Mouse (Mus musculus) heart, embryonic 15.5 days (tissue): ENCODE results near the gene Clrn2. TPM values are rescaled to one million over a fixed set of nuclear protein-coding genes. Genes with fewer than 3 reads are reported as not detected.

ENCODE experiments used
- ATAC-seq: fragments of 200-750 bp; cut with Nextera tagmentation; replicated peaks from 2 replicates; pipeline ENCODE4 v1.8.0; 2017; ENCODE audit warnings: low read depth, moderate TSS enrichment; ENCODE audit not compliant: insufficient number of reproducible peaks, insufficient read depth, low FRiP score
- H3K27ac ChIP-seq: fragments of 300-500 bp; sonication (generic); 2 replicates; pipeline ENCODE4 v1.5.1; 2015; ENCODE audit warnings: mild to moderate bottlenecking, inconsistent platforms
- H3K27me3 ChIP-seq: fragments of 300-500 bp; sonication (generic); 2 replicates; pipeline ENCODE4 v1.6.1; 2015; ENCODE audit warnings: inconsistent platforms
- H3K36me3 ChIP-seq: fragments of 300-500 bp; sonication (generic); 2 replicates; pipeline ENCODE4 v1.6.1; 2015; ENCODE audit warnings: mild to moderate bottlenecking, inconsistent platforms
- H3K4me1 ChIP-seq: fragments of 300-500 bp; sonication (generic); replicated peaks from 2 replicates; pipeline ENCODE4 v1.6.1; 2015; ENCODE audit warnings: inconsistent platforms
- H3K4me2 ChIP-seq: fragments of 300-500 bp; sonication (generic); 2 replicates; pipeline ENCODE4 v1.6.1; 2015; ENCODE audit warnings: inconsistent platforms, mild to moderate bottlenecking, moderate library complexity
- H3K4me3 ChIP-seq: fragments of 300-500 bp; sonication (generic); 2 replicates; pipeline ENCODE4 v1.5.1; 2015; ENCODE audit warnings: mild to moderate bottlenecking, inconsistent platforms
- H3K9ac ChIP-seq: fragments of 300-500 bp; sonication (generic); 2 replicates; pipeline ENCODE4 v1.6.1; 2015; ENCODE audit warnings: mild to moderate bottlenecking, inconsistent platforms
- H3K9me3 ChIP-seq: fragments of 300-500 bp; sonication (generic); replicated peaks from 2 replicates; pipeline ENCODE4 v1.6.1; 2016; ENCODE audit warnings: inconsistent platforms
- WGBS: fragments of 180-500 bp; shearing (Covaris S2); methylation state at CpG from one replicate; pipeline ENCODE4 v1.1.7; 2015; ENCODE audit warnings: mixed read lengths; 5-methylcytosine and 5-hydroxymethylcytosine counted together
- polyA plus RNA-seq: library from polyadenylated mRNA; unstranded; fragments of >200 nt; fragmentation: Nextera tagmentation; extraction: Ambion mirVana; gene quantifications from 2 replicates; pipeline ENCODE4 v1.2.1, GENCODE M21; 2015

Clrn2 gene
- polyA plus RNA-seq, 1 experiment from 2014 or later = not detected

- ATAC-seq = no peak
- Histone ChIP-seq H3K4me1 (no peaks in the 10 kb centered on the region), H3K27me3 (no peaks in the 10 kb centered on the region), H3K36me3 (peaks cover 39% of the 10 kb centered on the region), H3K9me3 (no peaks in the 10 kb centered on the region), H3K9ac (no peak overlapping the region), H3K4me2 (no peak overlapping the region), H3K27ac (no peak overlapping the region), H3K4me3 (no peak overlapping the region)
- WGBS = 85% methylated on average over 14 of the region's 14 CpGs
These were observed 17.3 kb upstream of the Clrn2 start for GRCm38 (mm10) chr5:45435967-45436950.

GRCm38 (mm10) chr5:45437826-45438225, 15.7 kb upstream of the Clrn2 start:
- no peaks in the 10 kb centered on the region for H3K27me3 ChIP-seq
- 67% methylated on average over 4 of the region's 4 CpGs for WGBS
- no peak for ATAC-seq
- H3K9ac ChIP-seq = no peak overlapping the region
- H3K4me1 ChIP-seq = no peaks in the 10 kb centered on the region
- H3K36me3 ChIP-seq = peaks cover 39% of the 10 kb centered on the region
- no peaks in the 10 kb centered on the region for H3K9me3 ChIP-seq
- H3K4me2 ChIP-seq = no peak overlapping the region
- no peak overlapping the region for H3K4me3 ChIP-seq
- H3K27ac ChIP-seq = no peak overlapping the region

DNA sequence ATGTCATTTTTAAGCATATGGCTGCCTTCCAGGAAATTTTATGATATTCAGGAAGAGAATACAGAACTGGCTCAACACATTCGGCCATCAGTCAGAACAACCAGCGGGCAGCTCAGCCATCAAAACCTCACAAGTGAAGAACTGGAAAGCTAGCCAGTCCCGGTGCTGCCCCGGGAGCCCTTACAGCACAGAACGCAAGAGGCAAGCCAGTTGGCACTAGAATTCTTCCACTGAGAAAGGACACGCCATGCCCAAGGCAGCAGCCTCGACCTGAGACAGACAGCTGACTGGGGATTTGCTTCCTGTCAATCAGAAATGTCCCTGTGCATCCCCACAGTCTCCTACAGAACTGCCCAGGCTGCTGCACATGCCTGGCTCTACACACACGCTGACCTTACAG, 15.2 kb upstream of the Clrn2 start:
- no peak overlapping the region for H3K4me2 ChIP-seq
- peaks cover 40% of the 10 kb centered on the region for H3K36me3 ChIP-seq
- no peak overlapping the region for H3K9ac ChIP-seq
- 77% methylated on average over 8 of the region's 8 CpGs for WGBS
- no peak overlapping the region for H3K4me3 ChIP-seq
- ATAC-seq = no peak
- H3K4me1 ChIP-seq = no peaks in the 10 kb centered on the region
- no peaks in the 10 kb centered on the region for H3K27me3 ChIP-seq
- H3K27ac ChIP-seq = no peak overlapping the region
- no peaks in the 10 kb centered on the region for H3K9me3 ChIP-seq

DNA sequence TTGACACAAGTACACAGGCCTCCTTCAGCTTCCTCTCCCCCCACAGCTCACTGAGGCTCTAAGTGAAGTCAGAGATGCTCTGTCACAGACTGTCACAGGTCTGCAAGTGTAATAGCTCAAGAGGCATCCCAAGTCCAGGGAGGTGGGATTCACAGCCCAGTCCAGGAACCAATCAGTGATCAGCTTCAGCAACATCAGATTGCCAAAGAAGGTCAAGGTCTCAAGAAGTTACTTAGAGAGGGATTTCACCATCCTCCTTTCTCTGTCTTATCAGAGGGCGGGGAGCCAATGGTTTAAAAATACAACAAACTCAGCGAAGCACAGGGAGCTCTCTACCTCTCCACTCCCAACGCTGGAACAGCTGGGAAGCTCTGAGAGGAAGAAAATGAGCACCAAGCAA, 12.4 kb upstream of the Clrn2 start:
- Histone ChIP-seq H3K4me2 (no peak overlapping the region), H3K9ac (no peak overlapping the region), H3K27ac (no peak overlapping the region), H3K9me3 (no peaks in the 10 kb centered on the region), H3K4me1 (no peaks in the 10 kb centered on the region), H3K27me3 (no peaks in the 10 kb centered on the region), H3K4me3 (no peak overlapping the region), H3K36me3 (peaks cover 30% of the 10 kb centered on the region)
- ATAC-seq = no peak
- WGBS = 41% methylated on average over 3 of the region's 3 CpGs

- WGBS = 75% methylated on average over 3 of the region's 3 CpGs
- ATAC-seq = no peak
- H3K4me3 ChIP-seq = no peak overlapping the region
These were observed 11.8 kb upstream of the Clrn2 start for GRCm38 (mm10) chr5:45441745-45442144.

GRCm38 (mm10) chr5:45444130-45444832, 9.3 kb upstream of the Clrn2 start:
- no peak overlapping the region for H3K4me2 ChIP-seq

More at GRCm38 (mm10) chr5:45441745-45442144, 11.8 kb upstream of the Clrn2 start:
- no peaks in the 10 kb centered on the region for H3K4me1 ChIP-seq
- H3K36me3 ChIP-seq = peaks cover 30% of the 10 kb centered on the region
- H3K9me3 ChIP-seq = no peaks in the 10 kb centered on the region
- H3K9ac ChIP-seq = no peak overlapping the region
- no peaks in the 10 kb centered on the region for H3K27me3 ChIP-seq
- no peak overlapping the region for H3K27ac ChIP-seq
- no peak overlapping the region for H3K4me2 ChIP-seq

DNA sequence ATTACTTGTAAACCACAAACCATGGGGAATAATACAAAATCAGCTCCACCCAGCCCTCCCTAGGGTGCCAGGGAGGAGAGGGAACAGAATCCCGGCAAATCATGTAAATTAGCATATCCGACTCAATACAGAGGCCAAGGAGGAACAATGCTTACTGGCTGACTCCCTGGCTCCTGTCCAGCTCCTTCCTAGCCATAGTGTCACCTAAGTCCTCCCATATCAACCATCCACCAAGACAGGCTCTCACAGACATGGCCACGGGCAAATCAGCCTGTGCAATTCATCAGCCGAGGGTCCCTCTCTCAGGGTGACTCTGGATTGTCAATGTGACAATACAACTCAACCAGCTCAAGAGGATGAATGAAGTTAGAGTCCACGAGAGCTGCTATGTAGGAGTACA, 4.9 kb upstream of the Clrn2 start:
- H3K27me3 ChIP-seq = no peaks in the 10 kb centered on the region
- WGBS = 52% methylated on average over 5 of the region's 5 CpGs
- peaks cover 15% of the 10 kb centered on the region for H3K4me1 ChIP-seq
- H3K9me3 ChIP-seq = no peaks in the 10 kb centered on the region
- no peak for ATAC-seq
- H3K36me3 ChIP-seq = peaks cover under 1% of the 10 kb centered on the region; the same call in 1 of the 2 replicates
- H3K9ac ChIP-seq = no peak overlapping the region
- H3K4me2 ChIP-seq = peak overlapping the region; percentile 99
- H3K4me3 ChIP-seq = peak overlapping the region; percentile 87; the same call in 1 of the 2 replicates
- H3K27ac ChIP-seq = no peak overlapping the region

More at GRCm38 (mm10) chr5:45444130-45444832, 9.3 kb upstream of the Clrn2 start:
- Histone ChIP-seq H3K36me3 (peaks cover 16% of the 10 kb centered on the region; the same call in 1 of the 2 replicates), H3K9ac (no peak overlapping the region), H3K4me1 (peaks cover 9% of the 10 kb centered on the region), H3K27me3 (no peaks in the 10 kb centered on the region), H3K4me3 (no peak overlapping the region), H3K9me3 (no peaks in the 10 kb centered on the region), H3K27ac (no peak overlapping the region)
- 86% methylated on average over 8 of the region's 8 CpGs for WGBS
- no peak for ATAC-seq

- H3K9ac ChIP-seq = peak overlapping the region; percentile 87
- peak overlapping the region; percentile 99 for H3K4me2 ChIP-seq
- H3K27ac ChIP-seq = peak overlapping the region; percentile 89; the same call in 1 of the 2 replicates
- H3K36me3 ChIP-seq = no peaks in the 10 kb centered on the region; the same call in 1 of the 2 replicates
- ATAC-seq = no peak
- no peaks in the 10 kb centered on the region for H3K9me3 ChIP-seq
- peak overlapping the region; percentile 87 for H3K4me3 ChIP-seq
- WGBS = 2% methylated on average over 8 of the region's 8 CpGs
- no peaks in the 10 kb centered on the region for H3K27me3 ChIP-seq
- H3K4me1 ChIP-seq = peaks cover 15% of the 10 kb centered on the region
These were observed 4.3 kb upstream of the Clrn2 start for GRCm38 (mm10) chr5:45449206-45449605.

- WGBS = under 1% methylated on average over 70 of the region's 70 CpGs
- ATAC-seq = peak; percentile 99
- Histone ChIP-seq H3K9ac (peak within 1 kb of the TSS; percentile 87), H3K9me3 (no peaks in the 10 kb centered on the region), H3K27ac (peak within 1 kb of the TSS; percentile 89), H3K4me3 (peak within 1 kb of the TSS; percentile 87), H3K4me1 (peaks cover 15% of the 10 kb centered on the region), H3K36me3 (no peaks in the 10 kb centered on the region), H3K27me3 (no peaks in the 10 kb centered on the region), H3K4me2 (peak within 1 kb of the TSS; percentile 99)
These were observed 3.5 kb upstream of the Clrn2 start, which contains the start of gene Qdpr for GRCm38 (mm10) chr5:45449831-45450716. Gene Qdpr, minus strand, starts transcription at chr5:45450236.

- WGBS = 34% methylated on average over 9 of the region's 9 CpGs
- H3K4me1 ChIP-seq = peaks cover 4% of the 10 kb centered on the region; the same call in 1 of the 2 replicates
- ATAC-seq = no peak
These were observed 905 bp downstream of the Clrn2 start for GRCm38 (mm10) chr5:45454456-45454855.

More at GRCm38 (mm10) chr5:45454456-45454855, 905 bp downstream of the Clrn2 start:
- Histone ChIP-seq H3K4me2 (no peak overlapping the region), H3K9me3 (no peaks in the 10 kb centered on the region), H3K27me3 (no peaks in the 10 kb centered on the region), H3K4me3 (no peak overlapping the region), H3K36me3 (no peaks in the 10 kb centered on the region), H3K9ac (no peak overlapping the region), H3K27ac (no peak overlapping the region)
